Mouse (Mus musculus): ENCODE results near the gene Gp9.

Gp9 gene

GRCm38 (mm10) chr6:87777842-87778241 is at the start of gene Gp9:
Gene Gp9, plus strand, starts transcription at chr6:87778072.
- no peak for DNase-seq (ENCODE audit: low read depth, low spot score)

GRCm38 (mm10) chr6:87728102-87728501 is 49.8 kb upstream of the Gp9 start:
- no peak for DNase-seq (ENCODE audit: low read depth, low spot score)

- DNase-seq (ENCODE audit: low read depth, low spot score): no peak
Measured at GRCm38 (mm10) chr6:87730141-87730540, 47.7 kb upstream of the Gp9 start.

GRCm38 (mm10) chr6:87730591-87731462 is 47.0 kb upstream of the Gp9 start, which contains the start of gene Efcc1:
Gene Efcc1, plus strand, starts transcription at chr6:87730869.
- DNase-seq (ENCODE audit: low read depth, low spot score): no peak

- DNase-seq (ENCODE audit: low read depth, low spot score): no peak
Measured at GRCm38 (mm10) chr6:87731463-87732095, 46.3 kb upstream of the Gp9 start.

GRCm38 (mm10) chr6:87732151-87733011 is 45.5 kb upstream of the Gp9 start:
- no peak for DNase-seq (ENCODE audit: low read depth, low spot score)

- no peak for DNase-seq (ENCODE audit: low read depth, low spot score)
Measured at GRCm38 (mm10) chr6:87733131-87733930, 44.5 kb upstream of the Gp9 start.

GRCm38 (mm10) chr6:87734136-87734535 is 43.7 kb upstream of the Gp9 start:
- DNase-seq (ENCODE audit: low read depth, low spot score): no peak

GRCm38 (mm10) chr6:87736923-87737322 is 40.9 kb upstream of the Gp9 start:
- no peak for DNase-seq (ENCODE audit: low read depth, low spot score)

- DNase-seq (ENCODE audit: low read depth, low spot score): no peak
Measured at GRCm38 (mm10) chr6:87737921-87738626, 39.8 kb upstream of the Gp9 start.

- DNase-seq (ENCODE audit: low read depth, low spot score): no peak
Measured at GRCm38 (mm10) chr6:87739898-87740297, 38.0 kb upstream of the Gp9 start.

GRCm38 (mm10) chr6:87740496-87740895 is 37.4 kb upstream of the Gp9 start:
- no peak for DNase-seq (ENCODE audit: low read depth, low spot score)

GRCm38 (mm10) chr6:87741978-87742377 is 35.9 kb upstream of the Gp9 start:
- no peak for DNase-seq (ENCODE audit: low read depth, low spot score)

GRCm38 (mm10) chr6:87742804-87743203 is 35.1 kb upstream of the Gp9 start:
- no peak for DNase-seq (ENCODE audit: low read depth, low spot score)

- DNase-seq (ENCODE audit: low read depth, low spot score): no peak
Measured at GRCm38 (mm10) chr6:87743281-87743680, 34.6 kb upstream of the Gp9 start.

GRCm38 (mm10) chr6:87744632-87745031 is 33.2 kb upstream of the Gp9 start:
- DNase-seq (ENCODE audit: low read depth, low spot score): no peak

- DNase-seq (ENCODE audit: low read depth, low spot score): no peak
Measured at GRCm38 (mm10) chr6:87745301-87745700, 32.6 kb upstream of the Gp9 start.

GRCm38 (mm10) chr6:87746059-87746458 is 31.8 kb upstream of the Gp9 start:
- DNase-seq (ENCODE audit: low read depth, low spot score): no peak

- DNase-seq (ENCODE audit: low read depth, low spot score): no peak
Measured at GRCm38 (mm10) chr6:87746849-87747248, 31.0 kb upstream of the Gp9 start.

- no peak for DNase-seq (ENCODE audit: low read depth, low spot score)
Measured at GRCm38 (mm10) chr6:87748078-87748477, 29.8 kb upstream of the Gp9 start.

- DNase-seq (ENCODE audit: low read depth, low spot score): no peak
Measured at GRCm38 (mm10) chr6:87748531-87748930, 29.3 kb upstream of the Gp9 start.
